Mouse (Mus musculus) spleen, postnatal 36 days (tissue): ENCODE measurements around the gene Amn1.
"Not testable (repeated sequence)": the region's sequence is repeated elsewhere in the genome, so short reads cannot be mapped to it uniquely, and the experiment has no call there.

Experiments
- DNase-seq, 2 experiments: peaks; one replicate each; pipeline ENCODE4 v3.0.0; 2022; ENCODE audit warnings: low spot score in 2 of 2, mixed read lengths in 1 of 2

Gene Amn1

DNA sequence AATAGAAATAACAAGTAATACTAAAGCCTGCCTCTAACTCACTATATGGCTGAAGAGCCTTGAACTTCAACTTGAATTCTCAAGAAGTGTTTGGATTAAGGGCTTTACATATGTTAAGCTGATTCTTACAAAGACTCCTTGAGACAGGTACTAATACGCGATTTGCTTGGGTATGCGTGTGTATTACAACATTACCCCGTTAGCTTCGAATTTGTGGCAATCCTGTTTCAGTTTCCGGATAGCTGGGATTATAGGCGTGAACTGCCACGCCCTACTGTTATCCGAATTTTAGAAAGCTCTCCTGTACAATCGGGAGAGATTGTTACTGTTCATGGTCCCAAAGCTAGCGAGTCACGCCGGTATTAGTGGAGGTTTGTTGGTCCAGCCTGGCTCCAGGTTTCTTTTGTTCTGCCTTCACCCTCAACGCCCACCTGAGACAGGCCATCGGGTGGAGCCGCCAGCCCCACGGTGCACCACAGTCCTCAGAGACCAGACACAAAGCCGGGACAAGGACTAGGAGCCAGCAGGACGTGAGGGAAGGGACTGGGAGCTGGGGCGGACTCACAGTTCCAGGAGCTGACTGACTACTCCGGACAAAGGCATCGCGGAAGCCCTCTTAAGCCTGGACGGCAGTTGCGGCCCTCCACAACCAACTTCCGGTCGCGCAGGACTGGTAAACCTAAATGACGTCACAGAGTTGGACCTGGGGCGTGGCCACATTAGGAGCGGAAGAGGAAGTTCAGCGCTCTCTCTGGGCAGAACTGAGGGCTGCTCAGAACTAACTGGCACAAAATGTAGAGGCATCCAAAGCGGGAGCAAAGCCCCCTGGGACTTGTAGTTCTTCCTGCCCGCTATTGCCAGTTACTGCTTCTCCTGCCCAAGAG, at the start of gene Amn1:
Gene Amn1, minus strand, starts transcription at position 672 of the 884 bp plus-strand sequence.
- peak; percentile 97 to 98 for DNase-seq

DNA sequence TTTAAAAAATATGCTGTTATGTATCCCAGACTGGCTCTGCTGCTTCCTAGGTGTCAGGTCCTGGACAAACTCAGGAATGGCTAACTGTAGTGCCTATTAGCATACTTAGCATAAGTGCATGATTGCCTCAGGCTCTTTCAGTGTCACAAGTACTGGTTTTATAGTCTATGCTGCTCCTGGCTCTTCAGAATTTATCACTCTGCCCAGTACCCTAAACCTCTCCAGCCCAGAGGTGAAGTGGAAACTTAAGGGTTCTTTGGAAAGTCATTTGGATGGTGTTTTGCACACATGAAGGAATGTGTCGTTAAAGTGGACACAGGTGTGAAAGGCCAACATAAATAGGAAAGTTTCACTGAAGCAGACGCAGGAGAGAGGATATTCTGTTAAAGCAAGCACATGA, 48.3 kb upstream of the Amn1 start:
- no peak for DNase-seq

DNA sequence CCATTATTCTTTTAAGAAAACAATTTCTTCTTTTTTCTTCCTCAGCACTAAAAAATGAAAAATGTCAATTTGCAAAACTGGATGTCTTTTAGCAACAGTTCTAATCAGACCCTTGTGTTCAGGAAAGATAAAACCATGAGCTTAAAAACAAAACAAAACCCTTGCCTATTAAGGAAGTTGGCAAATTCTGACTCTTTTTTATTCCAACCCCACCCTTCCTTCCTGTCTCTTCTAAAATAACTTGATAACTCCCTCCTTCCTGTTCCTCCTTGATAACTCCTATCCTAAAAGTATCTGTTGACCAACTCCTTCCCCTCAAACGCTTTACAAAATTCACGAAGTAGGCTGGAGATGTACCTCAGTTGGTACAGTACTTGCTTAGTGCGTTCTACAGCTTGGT, 45.4 kb upstream of the Amn1 start:
- DNase-seq, result no peak

DNA sequence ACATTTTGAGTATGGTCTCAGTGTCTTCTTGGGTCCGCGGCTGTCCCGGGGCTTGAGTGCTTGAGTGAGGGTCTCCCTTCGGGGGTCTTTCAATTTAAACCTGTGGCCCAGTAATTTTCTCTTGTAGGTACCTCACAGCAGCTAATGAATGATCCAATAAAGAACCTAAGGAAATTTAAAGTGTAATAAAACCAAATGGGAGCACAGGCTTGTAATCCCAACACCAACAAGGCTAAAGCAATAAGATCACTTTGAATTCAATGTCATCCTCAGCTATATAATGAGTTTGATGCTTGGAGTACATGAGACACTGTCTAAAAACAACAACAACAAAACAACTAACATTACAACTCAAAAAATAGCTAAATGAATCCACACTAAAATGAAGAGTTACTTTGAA, 36.2 kb upstream of the Amn1 start:
- no peak for DNase-seq

DNA sequence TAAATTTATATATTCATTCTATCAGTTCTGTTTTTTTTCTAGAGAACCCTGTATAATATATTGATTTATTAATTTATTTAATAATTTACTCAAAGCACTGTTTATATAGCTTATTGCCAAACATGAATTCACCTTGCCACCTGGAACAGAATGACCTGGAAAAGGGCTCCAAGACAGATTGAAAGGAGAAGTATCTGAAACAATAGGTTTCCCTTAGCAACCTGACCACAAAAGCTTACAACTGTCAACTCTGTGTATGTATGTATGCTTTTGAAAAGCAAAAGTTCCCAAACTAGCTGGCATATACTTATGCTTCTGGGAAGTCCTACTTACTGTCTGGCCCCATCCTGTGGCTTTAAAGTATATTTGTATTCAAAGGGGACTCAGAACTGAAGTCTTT, 32.8 kb upstream of the Amn1 start:
- DNase-seq, result no peak

DNA sequence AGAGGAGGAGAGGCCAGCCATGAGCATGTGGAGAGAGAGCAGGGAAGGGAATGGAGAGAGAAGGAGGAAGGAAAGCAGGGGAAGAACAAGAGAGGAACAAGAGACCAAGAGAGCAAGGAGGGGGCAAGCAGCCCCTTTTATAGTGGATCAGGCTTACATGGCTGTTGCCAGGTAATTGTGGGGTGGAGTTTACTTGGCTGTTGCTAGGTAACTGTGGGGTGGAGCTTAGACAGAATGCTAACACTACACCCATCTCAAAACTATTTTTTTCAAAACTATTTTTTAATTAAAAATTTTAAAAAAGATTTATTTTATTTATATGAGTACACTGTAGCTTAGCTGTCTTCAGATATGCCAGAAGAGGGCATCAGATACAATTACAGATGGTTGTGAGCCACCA, 10.1 kb upstream of the Amn1 start:
- DNase-seq, result no peak

DNA sequence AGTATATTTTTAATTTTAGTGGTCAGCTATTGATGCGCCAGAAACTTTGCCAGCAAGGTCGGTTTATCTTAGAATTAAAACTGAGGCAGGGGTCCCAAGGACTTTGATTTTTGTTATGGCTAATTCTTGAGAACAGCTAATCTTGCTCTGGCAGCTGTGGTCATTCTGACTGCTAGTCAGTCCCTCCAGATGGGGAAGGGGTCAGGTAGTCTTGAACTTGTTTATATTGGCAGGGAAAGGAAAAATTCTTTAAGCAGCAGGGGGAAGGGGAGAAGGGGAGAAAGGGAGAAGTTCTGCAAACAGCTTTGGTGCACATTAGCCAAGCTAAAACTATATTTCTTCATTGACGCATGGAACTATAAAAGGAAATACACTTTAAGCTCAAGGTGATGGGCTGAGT, 8.6 kb upstream of the Amn1 start:
- DNase-seq, result no peak

DNA sequence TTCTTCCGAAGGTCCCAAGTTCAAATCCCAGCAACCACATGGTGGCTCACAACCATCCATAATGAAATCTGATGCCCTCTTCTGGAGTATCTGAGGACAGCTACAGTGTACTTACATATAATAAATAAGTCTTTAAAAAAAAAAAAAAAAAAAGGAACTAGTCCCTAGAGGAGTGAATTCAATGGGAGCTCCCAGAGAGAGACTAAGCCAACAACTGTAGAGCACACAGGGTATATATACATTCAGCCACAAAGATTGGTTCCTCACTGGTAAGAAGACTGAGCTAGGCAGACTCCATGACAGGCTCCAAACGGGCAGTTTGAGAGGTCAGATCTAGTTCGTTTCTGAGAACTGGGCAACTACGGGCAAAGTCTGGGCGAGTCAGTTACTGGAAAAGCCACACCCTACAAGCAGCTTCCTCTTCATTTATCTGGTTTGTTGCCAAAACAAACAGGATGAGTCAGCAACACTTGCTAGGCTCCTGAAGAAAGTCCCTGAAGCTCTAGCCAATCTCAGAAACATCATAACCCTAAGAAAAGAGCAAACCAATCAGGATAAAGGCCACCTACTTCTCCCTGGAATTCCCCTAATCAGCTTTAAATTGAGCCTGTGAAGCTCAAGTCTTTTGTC, 4.9 kb upstream of the Amn1 start:
- peak; percentile 55 to 75 for DNase-seq

DNA sequence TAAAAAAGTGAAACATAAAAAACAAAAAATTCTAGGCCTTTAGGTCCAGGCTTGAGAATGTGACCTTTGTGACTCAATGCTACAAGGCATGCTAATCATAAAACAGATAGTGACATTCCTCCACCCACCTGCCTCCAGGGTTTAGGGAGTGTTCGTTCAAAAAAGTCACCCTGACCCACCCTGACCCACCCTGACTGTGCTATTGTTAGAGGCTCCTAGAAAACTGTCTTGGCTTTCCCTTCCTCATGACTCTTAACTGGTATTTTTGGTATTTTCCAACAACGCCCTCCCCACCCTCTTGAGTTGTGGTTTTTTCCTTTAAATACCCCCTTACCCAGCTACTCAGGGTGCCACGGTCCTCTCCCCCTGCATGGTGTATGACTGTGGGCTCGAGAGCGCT, 3.4 kb upstream of the Amn1 start:
- DNase-seq, result not testable (repeated sequence)

DNA sequence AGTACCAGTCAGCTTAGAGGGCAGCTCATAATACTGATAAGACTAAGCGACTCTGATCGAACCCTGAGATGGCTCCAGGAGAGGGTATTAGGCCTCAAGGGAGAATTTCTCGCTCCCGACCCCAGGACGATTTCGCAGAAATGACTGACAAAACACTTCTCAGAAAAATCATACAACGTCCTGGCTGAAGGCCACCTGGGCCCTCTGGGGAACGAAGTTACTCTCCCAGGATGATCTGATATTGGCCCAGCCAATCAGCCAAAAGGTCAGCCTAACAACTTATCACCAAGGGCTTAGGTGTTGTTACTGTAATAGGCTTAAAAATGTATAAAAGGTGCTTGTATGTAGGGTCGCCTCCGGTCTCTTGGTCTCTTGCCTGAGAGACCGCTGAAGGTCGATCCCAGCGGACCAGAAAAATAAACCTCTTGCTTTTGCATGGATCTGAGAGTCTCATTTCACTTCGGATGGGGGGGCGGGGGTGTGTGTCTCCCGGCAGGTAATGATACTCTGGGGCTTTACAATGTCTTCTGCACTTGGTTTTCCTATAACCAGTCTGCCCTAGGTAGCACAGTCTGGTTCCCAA, 919 bp upstream of the Amn1 start:
- no peak for DNase-seq

DNA sequence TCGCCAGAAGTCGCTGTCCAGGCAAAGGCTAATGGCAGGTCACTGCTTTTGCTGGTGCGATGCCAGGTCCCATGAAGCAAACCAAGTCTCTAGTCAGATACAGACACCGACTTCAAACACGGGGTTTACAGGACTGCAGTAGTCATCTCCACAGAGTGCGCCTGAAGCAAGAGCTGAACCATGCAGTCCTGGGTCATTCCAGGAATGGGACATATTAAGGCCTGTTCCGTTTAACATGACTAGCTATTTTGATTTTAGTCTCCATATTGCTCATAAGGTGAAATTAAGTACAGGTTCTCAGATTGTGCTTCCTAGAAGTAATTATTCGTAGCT, 379 bp upstream of the Amn1 start:
- DNase-seq, result no peak

DNA sequence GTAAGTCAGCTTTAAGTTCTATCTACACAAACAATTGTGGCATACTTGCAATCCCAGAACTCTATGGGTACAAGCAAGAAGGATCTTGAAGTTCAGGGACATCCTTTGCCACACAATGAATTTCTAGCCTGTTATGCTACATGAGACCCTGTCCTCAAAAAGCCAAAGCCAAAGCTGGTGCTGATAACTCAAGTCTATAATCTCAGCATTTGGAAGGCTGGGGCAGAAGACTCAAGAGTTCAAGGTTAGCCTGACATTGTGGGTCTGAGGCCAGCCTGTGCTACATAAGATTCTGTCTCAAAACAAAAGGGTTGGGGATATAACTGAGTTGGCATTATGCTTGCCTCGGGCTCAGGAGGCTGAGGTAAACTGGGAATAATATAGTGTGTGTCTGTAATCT, 1.1 kb downstream of the Amn1 start:
- DNase-seq, result no peak

DNA sequence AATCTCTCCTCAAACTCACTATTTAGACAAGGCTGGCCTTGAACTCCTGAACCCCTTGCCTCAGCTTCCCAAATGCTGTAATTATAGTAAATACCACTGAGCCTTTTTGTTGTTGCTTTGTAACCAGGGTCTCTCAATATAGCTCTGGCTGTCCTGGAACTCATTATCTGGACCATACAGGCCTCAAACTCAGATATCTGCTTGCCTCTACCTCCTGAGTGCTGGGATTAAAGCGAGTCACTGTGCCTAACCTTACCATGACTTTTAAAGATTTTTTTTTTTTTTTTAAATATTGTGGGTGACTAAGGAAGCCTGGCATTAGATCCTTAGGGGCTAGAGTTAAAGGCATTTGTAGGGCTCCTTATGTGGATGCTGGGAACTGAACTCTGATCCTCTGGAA, 4.5 kb downstream of the Amn1 start:
- DNase-seq, result no peak

DNA sequence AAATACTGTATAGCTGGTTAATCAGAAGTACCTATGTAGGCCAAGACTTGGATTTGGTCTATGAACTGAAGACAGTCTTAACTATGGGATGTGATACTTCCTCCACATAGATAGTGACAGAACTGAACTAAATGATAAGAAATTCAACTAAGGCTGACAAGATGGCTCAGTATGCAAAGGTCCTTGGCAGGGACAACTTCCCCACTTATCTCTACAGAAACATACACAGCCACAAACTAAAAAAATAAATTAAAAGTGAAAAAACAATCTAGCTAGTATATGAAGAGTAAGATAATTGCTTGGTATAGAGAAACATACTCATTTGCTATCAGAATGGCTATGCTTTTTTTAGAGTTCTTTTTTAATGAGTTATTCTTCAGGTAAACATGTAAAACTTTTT, 9.4 kb downstream of the Amn1 start:
- DNase-seq, result no peak

DNA sequence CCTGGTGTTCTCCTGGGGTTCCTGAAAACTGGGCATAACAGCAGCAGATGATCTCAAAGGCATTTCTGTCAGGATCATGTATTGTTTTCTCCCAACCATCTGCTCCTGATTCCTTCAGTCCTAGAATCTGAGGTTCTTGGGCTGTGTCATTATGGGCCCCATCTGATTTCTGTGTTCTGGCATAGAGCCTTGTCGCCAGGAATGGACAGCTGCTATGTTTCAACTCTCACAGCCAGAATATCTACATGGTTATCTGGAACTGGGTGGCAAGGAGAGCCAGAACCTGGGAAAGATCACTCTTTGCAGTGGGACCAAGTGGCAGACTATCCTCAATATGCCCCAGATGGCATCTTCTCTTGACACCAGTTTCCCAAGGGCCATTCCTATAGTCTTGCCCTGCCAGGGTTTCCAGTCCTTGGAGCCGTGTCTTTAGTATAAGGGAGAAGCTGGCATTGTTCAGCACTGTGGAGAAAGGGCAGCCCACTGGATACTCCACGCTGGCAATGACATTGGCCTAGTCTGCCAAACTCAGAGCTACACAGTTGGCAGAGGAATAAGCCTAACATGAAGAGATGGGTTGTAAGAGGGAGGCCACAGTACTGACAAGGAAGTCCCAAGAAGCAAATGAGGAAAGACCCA, 13.5 kb downstream of the Amn1 start:
- no peak for DNase-seq

DNA sequence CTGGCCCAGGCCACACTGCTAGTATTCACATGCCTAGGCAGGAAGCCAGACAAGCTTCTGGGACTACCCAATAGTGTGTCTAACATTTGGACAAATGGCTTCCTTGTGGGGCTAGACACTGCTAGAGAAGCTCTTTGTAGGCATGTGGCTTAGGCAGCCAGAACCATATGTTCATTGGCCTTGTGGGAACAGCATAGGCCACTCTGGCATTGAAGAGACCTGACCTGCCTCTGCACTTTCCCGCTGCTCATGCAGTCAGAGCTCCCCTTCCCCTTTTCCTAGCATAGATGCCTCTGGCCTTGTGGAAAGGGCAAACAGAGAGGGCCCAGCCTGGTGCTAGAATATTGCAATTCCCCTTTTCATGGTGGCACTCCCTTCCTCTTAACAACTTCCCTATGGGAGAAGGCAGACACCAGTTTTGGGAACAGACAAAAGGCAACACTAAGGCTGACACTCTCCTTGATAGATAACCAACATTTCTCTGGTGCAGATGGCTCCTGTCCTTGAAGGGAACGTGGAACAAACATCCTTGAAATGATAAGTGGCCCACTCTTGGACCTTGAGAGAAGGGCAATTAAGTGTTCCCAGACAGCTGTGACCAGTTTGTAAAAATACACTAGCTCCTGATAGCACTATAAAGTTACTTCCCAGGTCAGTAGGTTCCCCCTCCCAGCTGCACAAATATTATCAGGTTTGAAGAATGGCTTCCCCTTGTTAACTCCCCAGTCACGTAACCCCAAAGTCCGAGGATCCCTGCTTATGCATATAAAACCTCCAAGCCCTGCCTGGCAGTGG, 14.5 kb downstream of the Amn1 start:
- no peak for DNase-seq

DNA sequence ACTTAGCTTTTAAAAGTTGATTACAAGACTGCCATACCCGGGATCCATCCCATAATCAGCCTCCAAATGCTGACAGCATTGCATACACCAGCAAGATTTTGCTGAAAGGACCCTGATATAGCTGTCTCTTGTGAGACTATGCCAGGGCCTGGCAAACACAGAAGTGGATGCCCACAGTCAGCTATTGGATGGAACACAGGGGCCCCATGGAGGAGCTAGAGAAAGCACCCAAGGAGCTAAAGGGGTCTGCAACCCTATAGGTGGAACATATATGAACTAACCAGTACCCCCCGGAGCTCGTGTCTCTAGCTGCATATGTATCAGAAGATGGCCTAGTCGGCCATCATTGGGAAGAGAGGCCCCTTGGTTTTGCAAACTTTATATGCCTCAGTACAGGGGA, 18.5 kb downstream of the Amn1 start:
- DNase-seq, result not testable (repeated sequence)

DNA sequence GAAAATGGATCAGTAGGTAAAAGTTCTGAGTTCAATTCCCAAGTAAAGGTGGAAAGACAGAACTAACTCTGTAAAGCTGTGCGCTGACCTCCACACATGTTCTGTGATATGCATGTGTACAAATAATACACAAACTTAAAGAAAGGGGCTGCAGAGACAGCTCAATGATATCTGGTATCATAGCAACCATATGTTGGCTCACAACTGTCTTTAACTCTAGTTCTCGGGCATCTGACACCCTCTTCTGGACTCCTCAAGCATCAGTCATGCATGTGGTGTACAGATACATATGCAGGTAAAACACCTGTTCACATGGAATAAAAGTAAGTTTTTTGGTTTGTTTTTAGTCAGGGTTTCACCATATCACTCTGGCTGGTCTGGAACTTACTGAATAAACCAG, 20.1 kb downstream of the Amn1 start:
- no peak for DNase-seq

DNA sequence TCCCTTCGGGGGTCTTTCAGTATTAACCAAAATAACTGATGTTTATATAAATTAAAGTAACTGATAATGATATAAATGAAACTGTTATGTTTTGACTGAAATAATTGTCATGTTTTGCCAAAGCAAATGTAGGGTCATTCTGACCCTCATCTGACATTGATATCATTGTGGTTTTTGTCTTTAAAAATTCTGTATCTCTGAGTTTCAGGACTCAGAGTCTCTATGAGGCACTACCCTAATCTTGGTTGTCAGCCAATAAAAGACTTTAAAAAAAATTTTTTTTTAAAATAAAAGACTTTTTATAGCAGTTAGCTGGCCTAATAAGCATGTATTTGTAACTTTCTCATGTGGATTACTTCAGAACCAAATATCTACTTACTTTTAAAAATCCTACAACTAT, 20.8 kb downstream of the Amn1 start:
- DNase-seq, result no peak

DNA sequence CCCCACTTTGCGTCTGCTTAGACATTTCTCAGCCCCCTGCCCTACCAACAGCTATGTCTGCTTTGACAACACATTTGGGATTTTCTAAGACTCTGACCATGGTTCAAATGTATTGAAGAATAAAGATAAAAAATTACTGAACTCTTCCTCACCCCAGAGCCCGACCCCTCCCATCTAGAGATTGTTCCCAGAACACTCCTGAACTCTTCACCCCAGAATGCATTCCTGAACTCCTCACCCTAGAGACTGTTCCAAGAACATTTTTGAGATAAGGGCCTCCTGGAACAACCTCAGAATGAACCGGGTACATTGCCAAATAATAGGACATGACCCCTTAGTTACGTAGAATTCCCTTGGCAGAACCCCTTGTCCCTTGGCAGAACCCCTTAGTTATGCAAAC, 21.5 kb downstream of the Amn1 start:
- not testable (repeated sequence) for DNase-seq

DNA sequence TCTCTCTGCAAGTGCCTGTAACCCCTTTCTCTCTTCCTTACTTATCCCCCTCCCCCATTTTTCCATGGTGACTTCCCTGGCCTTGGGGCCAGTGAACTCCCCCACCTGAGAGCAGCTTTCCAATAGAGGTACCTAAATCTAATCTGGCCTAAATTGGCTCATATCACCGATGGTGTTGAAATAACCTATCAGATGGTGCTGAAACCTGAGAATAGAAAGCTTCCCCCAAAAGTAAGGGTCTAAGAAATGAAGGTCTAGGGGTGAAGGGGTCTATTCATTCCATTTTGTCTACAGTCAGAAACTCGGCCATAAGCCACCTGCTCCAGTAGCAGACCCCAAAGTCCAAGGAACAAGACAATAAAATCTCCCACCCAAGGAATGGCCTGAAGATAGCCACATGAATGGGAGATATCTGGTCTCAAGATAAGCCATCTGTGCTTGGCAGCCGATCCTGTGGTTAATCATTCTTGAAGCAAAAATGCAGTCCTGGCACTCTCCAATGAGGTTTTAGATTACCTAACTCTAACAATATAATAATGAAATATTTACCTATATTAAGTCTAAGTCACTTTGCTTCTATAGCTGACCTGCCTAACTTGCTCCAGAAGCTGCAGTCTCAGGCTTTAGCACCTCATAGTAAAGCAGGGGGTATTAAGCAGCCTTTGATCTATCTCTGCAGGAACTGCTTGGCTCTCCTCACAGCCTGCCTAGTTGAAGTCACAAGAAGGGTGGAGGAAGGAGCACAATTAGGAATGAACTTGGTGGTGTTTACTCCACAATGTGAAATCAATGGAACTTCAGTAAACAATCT, 33.3 kb downstream of the Amn1 start:
- DNase-seq, result no peak
